Mouse (Mus musculus) adrenal gland, adult 18-20 months (tissue): ENCODE data around the gene Mapk8ip2. TPM values are rescaled to one million over a fixed set of nuclear protein-coding genes. Genes with fewer than 3 reads are reported as not detected.

Source experiments
- DNase-seq, 2 experiments: peaks; one replicate each; pipeline ENCODE4 v3.0.0; 2021 to 2022; ENCODE audit warnings: low spot score in 2 of 2
- total RNA-seq, 2 experiments: library from RNA; stranded (reverse); gene quantifications; 1 replicate in 1 of 2; 2 replicates in 1 of 2; pipeline ENCODE4 v1.2.3; 2021

Mapk8ip2 gene
- total RNA-seq, 2 experiments from 2014 or later, result 8.1 to 10.9 TPM

GRCm38 (mm10) chr15:89477806-89478205, 24.1 kb downstream of the Mapk8ip2 start:
- no peak for DNase-seq

GRCm38 (mm10) chr15:89478622-89479021, 24.9 kb downstream of the Mapk8ip2 start:
- no peak for DNase-seq

GRCm38 (mm10) chr15:89480584-89480983, 26.9 kb downstream of the Mapk8ip2 start:
- DNase-seq, result peak; percentile 38 to 52

GRCm38 (mm10) chr15:89488182-89488581, 34.5 kb downstream of the Mapk8ip2 start:
- no peak for DNase-seq

GRCm38 (mm10) chr15:89488611-89489117, 35.0 kb downstream of the Mapk8ip2 start:
- DNase-seq, result no peak

- DNase-seq, result no peak
These were observed 41.3 kb downstream of the Mapk8ip2 start for GRCm38 (mm10) chr15:89494970-89495369.

GRCm38 (mm10) chr15:89496131-89496530, 42.4 kb downstream of the Mapk8ip2 start:
- DNase-seq, result no peak

GRCm38 (mm10) chr15:89496841-89497240, 43.1 kb downstream of the Mapk8ip2 start:
- no peak for DNase-seq

- no peak for DNase-seq
These were observed 43.8 kb downstream of the Mapk8ip2 start for GRCm38 (mm10) chr15:89497391-89498048.

- peak in 1 of 2 experiments; percentile 47 for DNase-seq
These were observed 44.6 kb downstream of the Mapk8ip2 start for GRCm38 (mm10) chr15:89498049-89498960.

- no peak for DNase-seq
These were observed 45.4 kb downstream of the Mapk8ip2 start, which contains the start of gene Shank3 for GRCm38 (mm10) chr15:89498961-89499688. Shank3 (plus strand) TSS chr15:89499623.

- peak; percentile 42 to 56 for DNase-seq
These were observed 46.1 kb downstream of the Mapk8ip2 start for GRCm38 (mm10) chr15:89499784-89500220.

GRCm38 (mm10) chr15:89500221-89500791, 46.6 kb downstream of the Mapk8ip2 start:
- no peak for DNase-seq

GRCm38 (mm10) chr15:89501321-89501720, 47.6 kb downstream of the Mapk8ip2 start:
- DNase-seq, result no peak

GRCm38 (mm10) chr15:89504838-89505237, 51.1 kb downstream of the Mapk8ip2 start:
- no peak for DNase-seq

- no peak for DNase-seq
These were observed 54.0 kb downstream of the Mapk8ip2 start for GRCm38 (mm10) chr15:89507751-89508150.

GRCm38 (mm10) chr15:89512679-89513078, 59.0 kb downstream of the Mapk8ip2 start:
- DNase-seq, result no peak
